Mouse (Mus musculus) cerebellum, postnatal 10 days (tissue): Measurements from ENCODE around the gene Chpf.

Experiments
- DNase-seq, 2 experiments: peaks; one replicate each; pipeline ENCODE4 v3.0.0; 2021; ENCODE audit warnings: mixed read lengths in 2 of 2

The Chpf gene

DNA sequence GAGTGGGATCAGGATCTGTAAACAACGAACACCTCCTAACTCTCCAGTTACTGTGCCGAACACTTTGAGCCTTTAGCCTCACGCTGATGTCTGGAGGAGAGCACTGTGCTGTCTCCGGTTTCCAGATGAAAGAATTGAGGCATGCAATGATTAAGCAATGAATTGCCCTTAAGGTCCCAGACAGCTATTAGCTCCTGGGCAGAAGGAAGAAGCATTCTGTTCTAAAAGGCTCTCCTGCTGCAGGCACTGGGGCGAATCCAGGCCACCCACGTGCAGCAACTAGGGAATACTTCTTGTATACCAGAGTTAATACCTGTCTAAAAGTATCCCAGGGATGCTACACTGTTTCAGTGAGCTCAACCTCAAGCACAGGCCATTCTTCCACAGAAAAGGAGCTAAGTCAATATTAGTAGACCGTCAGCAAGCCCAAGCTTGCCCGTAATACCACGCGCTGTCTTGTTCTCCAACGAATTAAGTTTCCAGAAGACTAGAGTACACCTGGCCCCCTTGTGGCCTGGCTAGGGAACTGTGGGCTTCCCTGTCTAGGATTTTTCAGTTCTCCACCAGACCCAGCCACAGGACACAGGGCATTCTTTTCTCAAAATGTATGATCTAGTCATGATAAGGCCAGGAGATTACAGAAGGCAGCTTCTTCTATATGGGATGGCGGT, 15.9 kb upstream of the Chpf start:
- peak; percentile 69 to 77 for DNase-seq

DNA sequence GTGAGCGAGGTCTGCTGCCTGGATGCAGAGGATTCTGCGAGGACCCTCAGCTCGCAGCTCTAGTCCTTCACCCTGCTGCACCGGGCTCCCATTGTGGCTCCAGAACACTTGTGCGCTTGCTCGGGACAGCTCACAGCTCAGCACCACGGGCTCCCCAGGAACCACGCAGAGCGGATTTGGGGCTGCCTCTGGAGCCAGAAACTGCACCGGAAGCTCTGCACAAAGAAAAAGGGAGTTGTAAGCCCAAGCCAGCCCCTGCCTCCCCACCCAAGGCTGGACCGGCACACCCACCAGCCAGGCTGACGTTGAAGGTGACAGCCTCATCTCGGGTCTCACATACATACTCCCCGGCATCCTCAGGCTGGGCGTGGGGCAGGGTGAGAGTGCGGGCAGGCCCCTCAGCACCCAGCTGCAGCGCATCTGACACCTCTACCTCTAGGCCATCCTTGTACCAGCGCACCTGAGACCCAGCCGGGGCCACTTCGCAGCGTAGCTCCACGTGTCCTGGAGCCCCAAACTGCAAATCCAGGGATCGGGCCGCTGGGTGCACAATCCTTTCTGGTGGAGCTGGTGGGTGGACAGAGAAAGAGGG, 13.6 kb upstream of the Chpf start:
- DNase-seq = no peak

DNA sequence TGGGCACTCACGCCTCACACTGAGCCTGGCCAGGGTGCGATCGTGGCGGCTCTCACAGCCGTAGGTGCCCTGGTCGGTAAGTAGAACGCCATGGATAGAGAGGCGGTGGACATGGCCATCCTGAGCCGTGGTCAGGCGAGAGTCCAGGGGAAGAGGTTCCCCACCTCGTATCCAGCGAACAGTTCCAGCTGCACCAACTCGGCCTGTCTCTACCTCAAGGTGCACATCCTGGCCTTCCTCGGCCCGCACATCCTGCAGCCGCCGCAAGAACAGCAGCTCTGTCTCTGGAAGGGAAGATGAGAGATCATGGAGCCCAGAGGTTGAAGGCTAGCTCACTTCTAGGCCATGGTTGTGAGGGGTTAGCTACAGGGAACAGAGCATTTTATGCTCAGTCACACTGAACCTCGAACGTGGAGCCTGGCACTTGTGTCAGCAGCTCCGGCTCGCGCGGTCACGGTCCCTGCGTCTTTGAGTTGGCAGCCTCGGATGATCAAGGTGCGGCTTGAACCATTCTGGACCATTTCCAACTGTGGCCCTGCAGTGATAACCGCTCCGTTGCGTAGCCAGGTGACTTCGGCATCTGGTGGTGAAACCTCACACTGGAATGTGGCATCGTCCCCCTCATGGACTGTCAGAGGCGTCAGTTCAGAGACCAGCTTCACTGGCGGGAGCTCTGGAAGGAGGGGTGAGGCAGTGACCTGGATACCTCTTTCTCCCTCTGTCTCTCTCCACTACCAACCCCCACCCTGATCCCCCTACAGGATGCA, 11.9 kb upstream of the Chpf start:
- DNase-seq = no peak

DNA sequence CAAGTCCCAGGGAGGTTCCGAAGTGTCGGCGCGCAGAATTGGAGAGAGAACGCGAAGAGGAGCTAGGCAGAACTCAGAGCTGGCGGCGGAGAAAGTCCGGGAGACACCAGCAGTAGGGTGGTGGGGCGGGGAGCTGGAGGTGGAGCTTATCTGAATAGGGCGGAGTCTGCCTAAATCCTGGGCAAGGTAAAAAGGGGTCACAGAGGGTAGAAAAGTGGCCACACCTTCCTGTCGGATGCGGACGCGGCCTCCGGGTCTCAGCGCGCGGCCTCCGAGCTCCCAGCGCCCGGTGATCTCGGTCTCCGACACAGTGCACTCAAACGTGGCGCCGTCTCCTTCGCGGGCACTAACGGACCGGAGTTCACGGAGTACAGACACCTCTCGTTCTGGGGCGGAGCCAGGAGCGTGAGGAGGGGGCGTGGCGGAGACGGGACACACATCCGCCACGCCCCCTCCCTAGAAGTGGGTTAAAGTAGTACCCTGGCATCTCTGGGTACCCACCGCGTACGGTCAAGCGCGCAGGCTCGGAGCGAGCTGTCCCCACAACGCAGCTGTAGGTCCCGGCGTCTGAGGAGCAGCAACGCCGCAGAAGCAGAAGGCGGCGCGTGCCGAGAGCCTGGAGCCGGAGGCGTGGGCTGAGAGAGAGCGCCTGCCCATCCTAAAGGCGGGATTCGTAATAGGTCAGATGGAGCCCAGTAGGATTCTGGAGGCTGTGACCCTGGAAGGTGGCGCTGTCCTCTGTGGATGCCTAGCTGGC, 8.5 kb upstream of the Chpf start:
- peak; percentile 86 to 92 for DNase-seq

DNA sequence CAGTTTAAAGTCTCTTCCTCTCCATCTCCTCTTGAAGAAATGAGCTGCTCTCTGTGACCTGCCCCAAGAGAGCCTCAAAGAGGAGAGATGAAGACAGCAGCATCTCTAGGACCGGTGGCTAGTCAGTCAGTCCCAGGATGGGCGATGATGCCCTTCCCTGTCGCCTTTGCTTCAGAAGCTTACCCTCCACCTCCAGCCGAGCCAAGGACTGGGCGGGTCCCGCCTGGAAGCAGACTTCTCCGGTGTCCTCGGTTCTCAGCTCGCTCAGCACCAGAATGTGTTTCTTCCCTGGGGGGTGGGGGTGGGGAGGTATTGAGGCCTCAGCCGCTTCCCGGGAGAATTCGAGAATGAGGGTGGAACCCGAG, 7.9 kb upstream of the Chpf start:
- DNase-seq = peak in 1 of 2 experiments; percentile 44

- no peak for DNase-seq
Observed at GRCm38 (mm10) chr1:75486561-75486960, 7.5 kb upstream of the Chpf start.

GRCm38 (mm10) chr1:75480735-75481134, 1.6 kb upstream of the Chpf start:
- DNase-seq = no peak

- no peak for DNase-seq
Observed at GRCm38 (mm10) chr1:75480036-75480435, 929 bp upstream of the Chpf start.

DNA sequence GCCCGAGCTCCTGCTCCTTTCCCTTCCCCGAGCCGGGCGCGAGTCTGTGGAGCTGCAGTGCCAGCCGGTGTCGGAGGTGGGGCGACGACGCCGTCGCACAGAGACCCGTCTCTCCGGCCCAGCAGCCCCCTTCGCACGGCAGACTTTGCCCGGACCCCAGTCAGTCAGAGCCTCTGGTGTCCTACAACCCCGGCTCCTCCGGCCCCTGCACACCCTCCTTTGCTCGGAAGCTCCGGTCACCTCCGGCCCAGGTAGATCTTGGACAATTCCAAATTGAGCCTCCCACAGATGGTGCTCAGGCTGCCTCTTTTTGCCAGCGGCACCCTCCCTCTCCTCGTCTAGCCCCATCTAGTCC, 505 bp upstream of the Chpf start:
- DNase-seq = no peak

DNA sequence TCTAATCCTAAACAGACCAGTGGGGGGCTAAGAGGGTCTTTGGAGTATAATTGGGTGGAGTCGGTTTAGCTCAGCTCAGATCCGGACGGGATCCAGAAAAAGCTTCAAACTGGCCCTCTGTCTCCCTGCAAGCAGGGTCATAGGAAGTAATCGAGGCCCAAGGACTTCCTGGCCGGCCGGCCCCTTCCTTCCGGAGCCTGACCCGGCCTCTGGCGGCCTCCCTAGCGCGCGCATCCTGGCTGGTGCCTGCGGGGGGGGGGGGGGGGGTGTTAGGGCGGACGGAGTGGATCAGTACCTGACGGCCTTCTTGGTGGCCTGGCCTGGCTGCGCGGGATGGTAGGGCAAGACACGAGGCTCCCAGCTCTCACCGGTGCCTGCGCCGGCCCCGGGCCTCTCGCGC, 610 bp downstream of the Chpf start:
- DNase-seq = peak in 1 of 2 experiments; percentile 51

DNA sequence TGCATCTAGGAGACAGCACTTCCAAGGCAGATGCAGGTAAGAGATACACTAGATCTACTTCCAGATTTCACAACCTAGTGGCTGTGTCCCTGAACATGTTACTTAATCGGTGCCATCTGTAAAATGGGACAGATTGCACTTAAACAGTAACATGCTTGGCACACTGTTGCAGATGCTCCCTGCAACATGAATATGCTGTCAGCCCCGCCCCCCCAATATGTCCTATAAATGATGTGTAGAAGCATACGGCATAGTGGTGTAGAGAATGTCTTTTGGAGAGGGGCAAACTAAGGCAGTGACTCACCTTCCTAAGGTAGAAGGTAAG, 1.2 kb downstream of the Chpf start:
- no peak for DNase-seq

- DNase-seq = peak; percentile 96
Observed at GRCm38 (mm10) chr1:75477264-75477965, 1.7 kb downstream of the Chpf start.

DNA sequence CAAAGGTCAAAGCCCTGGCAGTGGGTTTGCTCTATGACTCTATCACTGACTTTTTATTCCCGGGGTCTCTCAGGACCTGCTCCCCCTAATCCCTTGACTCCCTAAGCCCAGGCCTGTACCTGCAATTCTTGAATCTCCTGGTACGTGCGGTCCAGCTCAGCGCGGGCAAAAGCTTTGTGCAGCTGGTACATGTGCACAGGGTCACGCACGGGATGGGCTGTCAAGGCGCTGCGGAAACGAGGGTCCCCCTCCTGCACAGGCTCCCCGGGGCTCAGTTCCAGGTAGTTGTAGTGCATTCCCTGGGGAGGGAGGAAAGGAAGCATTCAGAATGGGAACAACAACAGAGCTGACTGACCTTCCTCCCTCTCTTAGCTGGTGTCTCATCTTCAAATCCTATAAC, 2.7 kb downstream of the Chpf start:
- DNase-seq = no peak

GRCm38 (mm10) chr1:75469287-75469825, 9.8 kb downstream of the Chpf start:
- peak in 1 of 2 experiments; percentile 39 for DNase-seq

DNA sequence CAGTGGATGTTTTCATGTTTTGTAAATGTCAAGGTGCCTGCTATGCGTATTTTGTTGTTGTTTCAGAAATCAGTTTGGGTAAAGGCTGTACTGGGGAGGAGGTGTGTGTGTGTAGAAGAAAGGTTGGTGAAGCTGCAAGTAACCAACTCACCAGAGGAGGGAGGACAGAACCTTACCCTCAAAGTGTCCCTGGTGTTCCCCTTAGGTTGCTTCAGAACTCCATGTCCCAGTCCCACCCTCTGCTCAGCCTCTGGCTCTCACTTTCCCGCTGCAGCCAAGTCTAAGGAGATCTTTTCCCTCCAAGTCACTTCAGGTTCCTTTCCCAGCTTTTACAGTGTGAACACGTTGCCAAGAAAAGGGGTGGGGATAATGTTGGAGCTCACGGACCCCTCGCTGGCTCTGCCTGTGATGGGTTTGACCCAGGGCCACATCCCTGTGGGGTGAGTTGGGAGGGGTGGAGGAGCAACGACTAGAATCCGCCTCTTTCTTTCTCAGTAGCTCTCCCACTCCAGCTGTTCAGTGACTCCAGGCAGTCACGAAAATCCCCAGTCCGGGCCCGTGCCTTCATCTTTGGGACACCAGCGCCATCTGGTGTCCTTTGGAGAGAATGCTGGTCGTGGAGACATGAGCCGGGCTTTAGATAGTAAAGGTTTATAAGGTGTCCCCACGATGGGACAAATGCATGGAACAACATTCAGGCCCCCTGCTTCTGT, 11.7 kb downstream of the Chpf start:
- DNase-seq = peak; percentile 87 to 89

GRCm38 (mm10) chr1:75463652-75464204, 15.4 kb downstream of the Chpf start:
- no peak for DNase-seq

DNA sequence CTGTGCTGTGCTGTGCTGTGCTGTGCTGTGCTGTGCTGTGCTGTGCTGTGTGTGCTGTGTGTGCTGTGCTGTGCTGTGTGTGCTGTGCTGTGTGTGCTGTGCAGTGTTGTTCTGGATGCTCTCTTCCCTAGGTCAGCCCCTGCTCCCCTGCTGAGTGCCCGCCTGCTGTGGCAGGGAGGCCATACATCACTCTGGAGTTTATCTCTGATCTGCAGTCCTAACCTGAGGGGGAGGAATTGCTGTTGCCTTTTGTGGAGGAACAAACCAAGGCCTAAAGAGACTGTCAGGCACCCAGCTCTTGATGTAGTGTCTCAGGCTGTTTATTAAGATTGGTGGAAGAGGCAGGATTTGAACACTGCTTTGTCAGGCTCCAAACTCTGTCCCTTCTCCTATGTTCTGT, 16.5 kb downstream of the Chpf start:
- peak in 1 of 2 experiments; percentile 14 for DNase-seq

- peak; percentile 45 to 48 for DNase-seq
Observed at GRCm38 (mm10) chr1:75460297-75460696, 18.8 kb downstream of the Chpf start.

DNA sequence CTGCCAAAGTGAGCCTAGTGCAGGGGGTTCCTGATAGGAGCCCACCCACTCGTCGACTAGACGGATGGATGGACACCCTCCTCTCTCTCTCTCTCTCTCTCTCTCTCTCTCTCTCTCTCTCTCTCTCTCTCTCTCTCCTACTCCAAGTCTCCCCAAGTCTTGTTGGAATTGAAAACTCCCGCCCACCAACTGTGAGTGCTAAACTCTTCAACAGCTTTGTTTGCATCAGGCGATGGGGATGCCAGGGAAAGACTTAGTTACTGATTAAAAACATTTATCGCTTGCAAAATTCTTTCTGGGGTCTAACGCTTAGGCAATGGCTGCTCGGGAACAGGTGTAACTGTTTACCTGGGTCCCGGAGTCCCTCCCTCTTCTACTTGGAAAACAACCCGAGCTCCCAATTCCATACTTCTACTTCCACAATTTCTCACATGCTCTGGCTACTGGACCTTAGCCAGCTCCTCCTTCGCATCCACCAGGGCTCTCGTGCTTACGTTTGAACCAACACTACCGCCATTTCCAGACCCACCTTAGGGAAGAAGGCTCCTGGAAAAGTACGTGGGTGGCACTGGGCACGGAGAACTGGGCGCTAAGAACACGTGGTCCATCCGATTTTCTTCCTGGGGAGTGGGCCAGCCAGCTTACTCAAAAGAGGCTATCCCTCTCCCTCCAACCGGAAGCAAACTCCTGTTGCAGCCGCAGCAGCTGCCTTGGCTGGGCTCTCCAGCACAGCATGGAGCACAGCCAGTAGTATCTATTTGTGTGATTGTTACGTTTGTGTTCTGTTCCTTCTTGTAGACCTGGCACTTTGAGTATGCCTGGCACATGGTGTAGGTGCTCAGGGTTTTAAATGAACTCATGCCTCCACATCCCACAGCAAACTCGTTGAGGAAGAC, 20.1 kb downstream of the Chpf start:
- peak; percentile 58 to 71 for DNase-seq

DNA sequence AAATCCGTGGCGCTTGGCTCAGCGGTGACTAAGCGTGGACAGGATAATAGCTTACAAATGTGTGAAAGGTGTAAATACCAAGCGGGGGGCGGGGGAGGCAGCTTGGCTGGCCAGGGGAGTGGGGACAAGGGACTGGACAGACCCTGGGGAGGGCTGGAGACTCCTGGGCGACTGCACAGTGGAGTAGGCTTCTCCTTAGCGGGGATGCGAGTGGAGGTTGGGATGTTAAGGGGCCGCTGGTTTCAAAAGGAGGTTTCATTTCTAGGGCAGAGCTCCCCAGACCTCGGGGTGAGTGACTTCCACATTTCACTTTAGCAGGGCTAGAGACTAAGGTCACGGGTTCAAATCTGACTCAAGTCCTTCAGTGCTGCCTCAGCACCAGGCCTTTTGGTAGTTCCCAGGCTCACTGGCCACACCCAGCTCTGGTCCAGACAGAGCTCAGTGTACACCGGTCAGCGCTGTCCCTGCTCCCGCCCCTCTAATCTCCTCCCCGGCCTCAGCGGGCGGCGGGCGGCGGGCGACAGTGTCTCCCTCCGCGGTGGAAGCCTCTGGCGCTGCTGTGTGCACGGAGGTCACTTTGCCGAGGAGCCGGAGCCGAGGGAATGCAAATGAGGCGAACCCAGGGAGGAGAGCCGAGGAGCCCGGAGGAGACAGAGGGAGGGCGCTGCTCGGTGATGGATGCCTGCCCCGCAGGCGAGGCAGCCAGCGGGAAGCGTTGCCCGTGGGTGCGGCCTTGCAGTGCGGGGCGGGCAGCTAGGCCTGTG, 20.9 kb downstream of the Chpf start:
- DNase-seq = peak; percentile 33 to 42
